Mouse (Mus musculus) hindbrain, embryonic 16.5 days (tissue): ENCODE results near the gene Palm2. TPM values are rescaled to one million over a fixed set of nuclear protein-coding genes. Genes with fewer than 3 reads are reported as not detected.

ENCODE experiments used
- ATAC-seq: fragments of 200-750 bp; cut with Nextera tagmentation; 2 replicates; pipeline ENCODE4 v1.8.0; 2017; ENCODE audit warnings: moderate TSS enrichment, moderate library complexity
- H3K27ac ChIP-seq: fragments of 300-500 bp; sonication (generic); 2 replicates; pipeline ENCODE4 v1.5.1; 2014; ENCODE audit warnings: low read depth, mild to moderate bottlenecking, control low read depth, low read length, moderate library complexity
- H3K27me3 ChIP-seq: fragments of 300-500 bp; sonication (generic); replicated peaks from 2 replicates; pipeline ENCODE4 v1.6.1; 2014; ENCODE audit warnings: low read length; ENCODE audit not compliant: control insufficient read depth, insufficient read depth
- H3K36me3 ChIP-seq: fragments of 300-500 bp; sonication (generic); 2 replicates; pipeline ENCODE4 v1.6.1; 2014; ENCODE audit warnings: mild to moderate bottlenecking, low read length, moderate library complexity, mixed read lengths; ENCODE audit not compliant: control insufficient read depth, insufficient read depth
- H3K4me1 ChIP-seq: fragments of 300-500 bp; sonication (generic); 2 replicates; pipeline ENCODE4 v1.6.1; 2014; ENCODE audit warnings: low read depth, low read length; ENCODE audit not compliant: control insufficient read depth, insufficient read depth
- H3K4me2 ChIP-seq: fragments of 300-500 bp; sonication (generic); 2 replicates; pipeline ENCODE4 v1.6.1; 2014; ENCODE audit warnings: mild to moderate bottlenecking, low read length, control low read depth, moderate library complexity
- H3K4me3 ChIP-seq: fragments of 300-500 bp; sonication (generic); 2 replicates; pipeline ENCODE4 v1.5.1; 2014; ENCODE audit warnings: mild to moderate bottlenecking, low read length, control low read depth, moderate library complexity
- H3K9ac ChIP-seq: fragments of 300-500 bp; sonication (generic); 2 replicates; pipeline ENCODE4 v1.6.1; 2014; ENCODE audit warnings: low read depth, mild to moderate bottlenecking, control low read depth, low read length, moderate library complexity
- H3K9me3 ChIP-seq: fragments of 300-500 bp; sonication (generic); 2 replicates; pipeline ENCODE4 v1.6.1; 2014; ENCODE audit warnings: mild to moderate bottlenecking, low read length, moderate library complexity; ENCODE audit not compliant: control insufficient read depth
- WGBS: fragments of 180-500 bp; shearing (Covaris S2); extraction: QIAGEN DNeasy Blood & Tissue Kit; methylation state at CpG from one replicate; pipeline ENCODE4 v1.1.7; 2014; 5-methylcytosine and 5-hydroxymethylcytosine counted together
- polyA plus RNA-seq: library from polyadenylated mRNA; unstranded; fragments of >200 nt; fragmentation: Nextera tagmentation; extraction: Ambion mirVana; gene quantifications from 2 replicates; pipeline ENCODE4 v1.2.1, GENCODE M21; 2015

Palm2 gene
- polyA plus RNA-seq, 1 experiment from 2014 or later: 20.3 TPM

DNA sequence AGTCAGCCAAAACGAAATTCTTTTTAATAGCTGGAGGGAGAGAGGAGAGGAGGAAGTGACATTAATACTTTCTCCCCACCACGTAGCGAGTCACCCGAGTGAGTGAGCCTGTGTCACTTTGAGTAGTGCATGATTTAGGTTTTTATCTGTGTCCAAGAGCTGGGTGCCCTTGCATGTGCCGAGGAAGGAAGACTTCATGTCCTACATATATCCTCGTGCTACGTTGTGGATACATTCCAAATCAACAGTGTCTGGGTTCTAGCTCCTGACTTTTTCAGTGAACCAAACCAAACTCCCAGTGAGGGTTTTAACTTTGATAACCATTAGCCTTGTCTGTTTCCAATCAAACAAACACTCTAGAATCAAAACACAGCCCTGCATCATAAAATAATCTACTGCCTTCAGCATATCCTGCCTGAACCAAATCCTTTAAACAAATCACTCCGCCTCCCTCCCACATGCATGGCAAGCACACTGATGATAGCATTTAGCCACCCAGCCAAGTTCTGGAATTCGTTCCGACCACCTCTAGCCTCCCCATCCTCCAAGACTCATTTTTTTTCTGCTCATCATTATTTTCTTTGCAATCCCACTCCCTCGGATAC lies 309.4 kb downstream of the Palm2 start:
- H3K4me3 ChIP-seq: no peak overlapping the region
- no peaks in the 10 kb centered on the region for H3K9me3 ChIP-seq
- no peaks in the 10 kb centered on the region for H3K36me3 ChIP-seq
- H3K27me3 ChIP-seq: no peaks in the 10 kb centered on the region
- ATAC-seq: no peak
- H3K4me1 ChIP-seq: no peaks in the 10 kb centered on the region
- no peak overlapping the region for H3K9ac ChIP-seq
- 80% methylated on average over 11 of the region's 11 CpGs for WGBS
- H3K4me2 ChIP-seq: no peak overlapping the region
- no peak overlapping the region for H3K27ac ChIP-seq

DNA sequence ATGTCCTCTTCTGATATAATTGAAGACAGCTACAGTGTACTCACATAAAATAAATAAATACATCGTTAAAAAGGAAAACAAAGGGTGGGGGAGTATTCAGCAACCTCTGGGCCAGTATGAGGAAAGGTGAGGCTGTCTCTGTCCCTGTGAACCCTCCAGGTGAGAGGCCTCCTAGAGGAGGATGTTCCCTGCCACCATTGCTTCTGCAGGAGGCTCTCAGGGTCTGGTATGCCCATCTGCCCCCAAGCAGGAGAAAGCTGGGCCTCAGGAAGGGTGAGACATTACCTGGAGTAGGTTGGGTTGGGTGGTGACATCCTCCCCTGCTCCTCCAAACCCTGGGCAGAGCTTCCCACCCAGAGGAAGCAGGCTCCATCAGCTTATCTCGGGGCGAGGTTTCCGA lies 316.6 kb downstream of the Palm2 start:
- 76% methylated on average over 4 of the region's 4 CpGs for WGBS

DNA sequence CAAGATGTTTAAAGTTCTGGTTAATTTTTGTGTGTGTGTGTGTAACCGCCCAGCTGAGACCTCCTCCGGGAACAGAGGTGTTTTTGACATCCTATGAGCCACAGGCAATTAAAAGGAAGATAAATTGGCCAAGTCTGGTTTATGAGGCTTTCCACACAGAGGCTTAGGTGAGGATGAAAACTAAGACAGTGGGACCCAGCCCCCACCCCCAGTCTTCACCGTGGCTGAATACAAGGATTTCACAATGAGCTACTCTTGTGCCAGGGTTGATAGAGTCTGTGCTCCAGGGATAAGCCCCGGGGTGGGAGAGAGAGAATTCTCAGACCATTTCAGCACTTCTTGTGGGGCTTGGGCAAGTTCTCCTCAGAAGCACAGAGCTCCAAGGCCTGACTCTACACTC lies 317.0 kb downstream of the Palm2 start:
- Histone ChIP-seq H3K9me3 (no peaks in the 10 kb centered on the region), H3K4me1 (no peaks in the 10 kb centered on the region), H3K27ac (no peak overlapping the region), H3K9ac (no peak overlapping the region), H3K4me3 (no peak overlapping the region), H3K36me3 (no peaks in the 10 kb centered on the region), H3K27me3 (no peaks in the 10 kb centered on the region), H3K4me2 (no peak overlapping the region)
- 59% methylated on average over 4 of the region's 4 CpGs for WGBS
- no peak for ATAC-seq

More for the DNA sequence above, 316.6 kb downstream of the Palm2 start:
- Histone ChIP-seq H3K4me3 (no peak overlapping the region), H3K4me1 (no peaks in the 10 kb centered on the region), H3K27ac (no peak overlapping the region), H3K9ac (no peak overlapping the region), H3K4me2 (no peak overlapping the region), H3K27me3 (no peaks in the 10 kb centered on the region), H3K9me3 (no peaks in the 10 kb centered on the region), H3K36me3 (no peaks in the 10 kb centered on the region)
- no peak for ATAC-seq

DNA sequence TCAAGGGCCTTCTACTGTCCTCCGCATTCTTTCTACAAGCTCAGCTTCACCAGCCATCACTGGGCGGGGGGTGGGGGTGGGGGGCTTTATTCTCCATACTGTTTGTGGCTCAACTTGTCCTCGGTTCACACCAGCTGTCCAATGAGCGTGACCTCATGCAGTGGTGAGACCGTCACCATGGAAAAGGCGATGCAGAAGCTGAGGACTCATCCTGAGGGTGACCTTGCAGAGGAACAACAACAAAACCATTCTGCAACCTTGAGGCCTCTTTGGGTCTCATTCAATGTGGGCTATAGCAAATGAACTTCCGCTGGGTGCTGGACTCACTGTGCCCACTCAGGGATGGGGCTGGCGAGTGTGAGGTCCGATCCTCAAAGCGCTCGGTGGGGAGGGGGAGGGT lies 317.5 kb downstream of the Palm2 start:
- no peak for ATAC-seq
- Histone ChIP-seq H3K4me1 (no peaks in the 10 kb centered on the region), H3K27me3 (no peaks in the 10 kb centered on the region), H3K36me3 (no peaks in the 10 kb centered on the region), H3K4me3 (no peak overlapping the region), H3K9me3 (no peaks in the 10 kb centered on the region), H3K27ac (no peak overlapping the region), H3K4me2 (no peak overlapping the region), H3K9ac (no peak overlapping the region)
- WGBS: 86% methylated on average over 11 of the region's 11 CpGs

DNA sequence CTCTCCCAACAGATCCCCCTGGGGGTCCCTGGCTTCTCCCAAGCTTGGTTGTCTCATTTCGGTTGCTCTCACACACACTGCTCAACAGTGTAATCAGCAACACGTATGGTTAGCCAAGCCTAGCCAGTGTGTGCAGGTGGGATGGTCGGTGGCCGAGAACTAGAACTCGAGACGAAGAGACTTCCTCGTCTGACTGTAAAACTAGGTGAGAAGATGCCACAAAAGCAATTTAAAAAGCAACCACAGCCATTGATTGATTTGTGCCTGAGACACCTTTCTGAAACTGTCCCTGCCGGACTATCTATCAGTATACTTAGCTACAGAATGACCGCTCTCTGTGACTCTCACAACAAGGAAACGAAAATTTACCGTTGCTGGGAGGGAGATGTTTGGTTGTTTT lies 321.0 kb downstream of the Palm2 start:
- Histone ChIP-seq H3K9ac (no peak overlapping the region), H3K36me3 (no peaks in the 10 kb centered on the region), H3K4me1 (no peaks in the 10 kb centered on the region), H3K4me2 (no peak overlapping the region), H3K27ac (no peak overlapping the region), H3K4me3 (no peak overlapping the region), H3K9me3 (no peaks in the 10 kb centered on the region), H3K27me3 (no peaks in the 10 kb centered on the region)
- 90% methylated on average over 11 of the region's 11 CpGs for WGBS
- no peak for ATAC-seq

DNA sequence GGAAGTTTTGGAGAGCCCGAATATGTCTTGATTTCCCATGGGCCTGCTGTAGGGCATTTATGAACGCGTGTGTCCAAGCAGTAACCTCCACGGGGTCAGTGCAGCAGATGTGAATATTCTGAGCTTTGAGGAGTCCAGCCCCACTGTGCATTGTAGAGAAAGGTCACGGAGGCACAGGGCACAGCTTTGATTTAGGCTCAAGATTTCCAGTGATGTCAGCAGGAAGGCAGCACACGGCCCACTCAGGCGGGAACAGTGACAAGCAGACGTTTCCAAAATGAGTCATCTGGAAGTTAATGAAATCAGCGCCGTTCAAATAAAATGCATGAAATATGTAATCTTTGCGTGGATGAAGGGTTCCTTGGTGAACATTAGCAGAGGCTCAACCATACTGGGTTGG lies 323.9 kb downstream of the Palm2 start:
- no peaks in the 10 kb centered on the region for H3K4me1 ChIP-seq
- no peak overlapping the region for H3K4me3 ChIP-seq
- H3K27me3 ChIP-seq: no peaks in the 10 kb centered on the region
- no peak overlapping the region for H3K27ac ChIP-seq
- WGBS: 46% methylated on average over 11 of the region's 11 CpGs
- ATAC-seq: peak; percentile 56; the same call in 1 of the 2 replicates
- no peak overlapping the region for H3K4me2 ChIP-seq
- no peaks in the 10 kb centered on the region for H3K9me3 ChIP-seq
- no peak overlapping the region for H3K9ac ChIP-seq
- no peaks in the 10 kb centered on the region for H3K36me3 ChIP-seq

Other genes starting within 250 kb of the Palm2 start
- 2.8 and 4.2 TPM in 2 replicates for gene Ptpn3, start 132.4 kb upstream of the Palm2 start, polyA plus RNA-seq
- gene Pakap, start 133.9 kb downstream of the Palm2 start, polyA plus RNA-seq: 14.0 and 14.1 TPM in 2 replicates